Mouse (Mus musculus): Measurements from ENCODE around the gene Ndufc1. TPM values are rescaled to one million over a fixed set of nuclear protein-coding genes. Genes with fewer than 3 reads are reported as not detected.
"Not testable (repeated sequence)": the region's sequence is repeated elsewhere in the genome, so short reads cannot be mapped to it uniquely, and the experiment has no call there.

The Ndufc1 gene
- polyA plus RNA-seq (2014; fragmentation: Nextera tagmentation; extraction: Ambion mirVana) = 674 and 700 TPM in 2 replicates

DNA sequence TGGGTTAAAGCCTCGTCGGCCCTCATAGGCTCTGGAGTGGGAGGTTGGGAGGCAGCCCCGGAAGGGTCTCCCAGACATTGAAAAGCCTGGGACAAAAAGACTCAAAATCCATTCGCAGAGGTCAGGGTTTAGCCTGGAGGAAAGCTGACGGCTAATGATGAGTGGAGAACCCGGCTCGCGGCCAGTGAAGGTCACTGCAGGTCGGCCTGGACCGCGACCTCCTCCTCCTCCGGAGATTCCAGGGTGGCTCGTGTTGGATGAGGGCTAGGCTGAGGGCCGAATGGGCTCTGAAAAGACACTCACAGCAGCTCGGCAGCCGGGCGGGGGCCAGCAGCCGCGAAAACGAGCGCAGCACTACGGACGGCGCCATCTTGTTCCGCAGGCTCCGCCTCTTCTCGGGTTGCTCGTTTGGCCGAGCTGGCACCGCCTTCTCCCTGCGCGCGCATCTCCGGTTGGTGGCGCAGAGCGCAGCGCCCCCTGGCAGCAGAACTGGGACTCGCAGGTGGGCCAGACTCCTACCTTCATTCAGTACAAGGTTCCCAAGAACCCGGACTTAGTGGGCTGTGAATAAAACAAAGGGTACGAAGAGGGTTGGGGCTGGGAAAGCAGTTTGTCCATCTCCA, at the start of gene Ndufc1:
Gene Ndufc1, minus strand, starts transcription at position 428 of the 623 bp plus-strand sequence.
- WGBS = under 1% methylated on average over 40 of the region's 40 CpGs
- peaks cover 8% of the 10 kb centered on the region; the same call in 1 of the 2 replicates for H3K36me3 ChIP-seq (ENCODE audit: control insufficient read depth, insufficient read depth, low read length)
- H3K4me3 ChIP-seq (ENCODE audit: low read depth, low read length) = peak within 1 kb of the TSS; percentile 80
- H3K27ac ChIP-seq (ENCODE audit: low read length) = peak within 1 kb of the TSS; percentile 91
- no peaks in the 10 kb centered on the region for H3K9me3 ChIP-seq (ENCODE audit: control insufficient read depth, low read depth, low read length)
- peak; percentile 91 for ATAC-seq (ENCODE audit: insufficient number of reproducible peaks, insufficient read depth, low FRiP score, low read depth)
- H3K9ac ChIP-seq (replicated peaks; ENCODE audit: low read depth, low read length) = peak within 1 kb of the TSS; percentile 79
- no peaks in the 10 kb centered on the region for H3K27me3 ChIP-seq (ENCODE audit: control insufficient read depth, insufficient read depth, low read length)
- peak within 1 kb of the TSS; percentile 80 for H3K4me2 ChIP-seq (replicated peaks; ENCODE audit: low read depth, low read length)
- H3K4me1 ChIP-seq (ENCODE audit: control insufficient read depth, insufficient read depth, low read length) = no peaks in the 10 kb centered on the region

DNA sequence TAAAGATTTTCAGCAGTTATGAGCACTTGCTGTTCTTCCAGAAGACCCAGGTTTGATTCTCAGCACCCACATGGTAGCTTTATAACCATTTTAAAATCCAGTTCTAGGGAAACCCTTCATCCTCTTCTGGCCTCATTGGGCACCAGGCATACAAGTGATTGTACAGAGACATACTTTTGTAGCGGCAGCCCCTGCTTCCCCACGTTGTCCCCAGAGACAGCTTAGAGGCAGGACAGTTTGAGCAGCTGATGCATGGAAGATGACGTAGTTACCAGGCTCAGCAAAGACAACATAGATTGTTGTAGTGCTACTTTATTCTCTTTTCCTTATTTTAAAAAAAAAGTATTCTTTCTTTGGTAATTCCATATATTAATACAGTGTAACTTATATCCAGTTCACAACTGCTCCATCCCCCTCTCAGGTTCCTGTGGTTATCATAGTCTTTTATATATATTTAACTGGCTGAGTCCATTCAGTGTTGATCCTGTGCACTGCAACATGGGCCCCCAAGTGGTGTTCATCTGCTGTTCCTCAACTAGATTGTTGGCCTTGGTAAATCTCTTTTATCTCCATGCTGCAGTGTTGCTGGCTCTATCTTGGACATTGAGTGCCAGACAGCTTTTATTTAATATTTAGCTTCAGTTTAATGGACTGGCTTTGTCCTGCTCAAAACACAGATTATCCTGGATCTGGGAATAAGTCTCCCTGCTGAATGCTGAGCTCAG, 26.2 kb upstream of the Ndufc1 start:
- Histone ChIP-seq H3K27ac (ENCODE audit: low read length) (no peak overlapping the region), H3K4me1 (ENCODE audit: control insufficient read depth, insufficient read depth, low read length) (no peaks in the 10 kb centered on the region), H3K36me3 (ENCODE audit: control insufficient read depth, insufficient read depth, low read length) (peaks cover 10% of the 10 kb centered on the region; the same call in 1 of the 2 replicates), H3K4me2 (replicated peaks; ENCODE audit: low read depth, low read length) (no peak overlapping the region), H3K9me3 (ENCODE audit: control insufficient read depth, low read depth, low read length) (no peaks in the 10 kb centered on the region), H3K9ac (replicated peaks; ENCODE audit: low read depth, low read length) (no peak overlapping the region), H3K27me3 (ENCODE audit: control insufficient read depth, insufficient read depth, low read length) (no peaks in the 10 kb centered on the region), H3K4me3 (ENCODE audit: low read depth, low read length) (no peak overlapping the region)
- no peak for ATAC-seq (ENCODE audit: insufficient number of reproducible peaks, insufficient read depth, low FRiP score, low read depth)
- 87% methylated on average over 3 of the region's 3 CpGs for WGBS

DNA sequence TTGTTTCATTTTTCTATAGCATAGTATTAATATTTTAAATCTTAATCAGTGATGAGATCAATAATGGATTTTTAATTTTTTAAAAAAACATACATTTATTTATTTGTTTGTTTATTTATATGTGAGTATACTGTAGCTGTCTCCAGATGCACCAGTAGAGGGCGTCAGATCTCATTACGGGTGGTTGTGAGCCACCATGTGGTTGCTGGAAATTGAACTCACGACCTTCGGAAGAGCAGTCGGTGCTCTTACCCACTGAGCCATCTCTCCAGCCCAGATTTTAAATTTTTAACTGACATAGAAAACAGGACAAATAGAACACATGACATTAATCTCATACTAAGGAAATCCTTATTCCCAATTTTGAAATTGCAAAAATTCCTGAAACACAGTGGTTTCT, 25.6 kb upstream of the Ndufc1 start:
- H3K9ac ChIP-seq (replicated peaks; ENCODE audit: low read depth, low read length); H3K27me3 ChIP-seq (ENCODE audit: control insufficient read depth, insufficient read depth, low read length); H3K4me3 ChIP-seq (ENCODE audit: low read depth, low read length); H3K4me2 ChIP-seq (replicated peaks; ENCODE audit: low read depth, low read length); H3K27ac ChIP-seq (ENCODE audit: low read length); ATAC-seq (ENCODE audit: insufficient number of reproducible peaks, insufficient read depth, low FRiP score, low read depth); H3K9me3 ChIP-seq (ENCODE audit: control insufficient read depth, low read depth, low read length); H3K4me1 ChIP-seq (ENCODE audit: control insufficient read depth, insufficient read depth, low read length): not testable (repeated sequence)
- peaks cover 10% of the 10 kb centered on the region; the same call in 1 of the 2 replicates for H3K36me3 ChIP-seq (ENCODE audit: control insufficient read depth, insufficient read depth, low read length)
- WGBS = 83% methylated on average over 5 of the region's 5 CpGs

DNA sequence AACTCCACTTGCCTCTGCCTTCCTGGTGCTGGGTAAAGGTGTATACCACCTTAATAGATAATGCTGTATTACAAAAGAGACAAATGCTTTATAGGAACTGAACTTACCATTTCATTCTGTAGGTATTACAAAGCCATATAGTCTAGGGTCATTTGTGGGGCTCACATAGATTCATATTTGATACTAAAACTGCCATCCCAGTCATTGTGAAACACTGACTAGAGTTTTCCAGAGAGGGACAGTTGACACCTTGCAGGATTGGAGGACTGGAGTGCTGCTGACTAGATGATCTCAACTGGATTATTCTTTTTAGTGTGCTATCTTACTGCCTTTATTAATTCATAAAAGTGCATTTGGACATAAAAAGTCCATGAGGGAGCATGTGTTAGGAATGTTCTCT, 16.6 kb upstream of the Ndufc1 start:
- Histone ChIP-seq H3K4me2 (replicated peaks; ENCODE audit: low read depth, low read length) (no peak overlapping the region), H3K36me3 (ENCODE audit: control insufficient read depth, insufficient read depth, low read length) (no peaks in the 10 kb centered on the region), H3K9ac (replicated peaks; ENCODE audit: low read depth, low read length) (no peak overlapping the region), H3K9me3 (ENCODE audit: control insufficient read depth, low read depth, low read length) (no peaks in the 10 kb centered on the region), H3K4me1 (ENCODE audit: control insufficient read depth, insufficient read depth, low read length) (no peaks in the 10 kb centered on the region), H3K4me3 (ENCODE audit: low read depth, low read length) (no peak overlapping the region), H3K27me3 (ENCODE audit: control insufficient read depth, insufficient read depth, low read length) (no peaks in the 10 kb centered on the region), H3K27ac (ENCODE audit: low read length) (no peak overlapping the region)
- no peak for ATAC-seq (ENCODE audit: insufficient number of reproducible peaks, insufficient read depth, low FRiP score, low read depth)

DNA sequence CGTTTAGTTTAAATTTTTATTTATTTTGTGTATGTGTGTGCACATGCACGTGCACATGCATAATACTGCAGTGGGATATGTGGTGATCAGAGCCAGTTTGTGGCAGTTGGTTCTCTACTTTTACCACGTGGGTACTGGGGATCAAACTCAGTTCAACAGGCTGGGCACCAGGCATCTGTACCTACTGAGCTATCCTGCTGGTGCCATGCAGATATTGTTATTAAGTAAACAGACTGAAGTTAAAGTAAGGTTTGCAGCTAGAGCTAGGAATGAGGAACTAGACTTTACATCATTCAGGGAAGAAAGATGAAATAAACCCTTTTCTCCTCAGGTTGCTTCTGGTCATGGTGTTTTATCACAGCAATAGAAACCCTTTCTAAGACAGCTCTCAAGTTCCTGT, 13.1 kb upstream of the Ndufc1 start:
- no peaks in the 10 kb centered on the region; the same call in 1 of the 2 replicates for H3K36me3 ChIP-seq (ENCODE audit: control insufficient read depth, insufficient read depth, low read length)
- H3K27ac ChIP-seq (ENCODE audit: low read length) = no peak overlapping the region
- H3K9me3 ChIP-seq (ENCODE audit: control insufficient read depth, low read depth, low read length) = no peaks in the 10 kb centered on the region
- H3K27me3 ChIP-seq (ENCODE audit: control insufficient read depth, insufficient read depth, low read length) = no peaks in the 10 kb centered on the region
- peaks cover 15% of the 10 kb centered on the region; the same call in 1 of the 2 replicates for H3K4me1 ChIP-seq (ENCODE audit: control insufficient read depth, insufficient read depth, low read length)
- no peak overlapping the region for H3K4me3 ChIP-seq (ENCODE audit: low read depth, low read length)
- ATAC-seq (ENCODE audit: insufficient number of reproducible peaks, insufficient read depth, low FRiP score, low read depth) = no peak
- no peak overlapping the region for H3K9ac ChIP-seq (replicated peaks; ENCODE audit: low read depth, low read length)
- no peak overlapping the region for H3K4me2 ChIP-seq (replicated peaks; ENCODE audit: low read depth, low read length)
- 79% methylated on average over 3 of the region's 3 CpGs for WGBS

DNA sequence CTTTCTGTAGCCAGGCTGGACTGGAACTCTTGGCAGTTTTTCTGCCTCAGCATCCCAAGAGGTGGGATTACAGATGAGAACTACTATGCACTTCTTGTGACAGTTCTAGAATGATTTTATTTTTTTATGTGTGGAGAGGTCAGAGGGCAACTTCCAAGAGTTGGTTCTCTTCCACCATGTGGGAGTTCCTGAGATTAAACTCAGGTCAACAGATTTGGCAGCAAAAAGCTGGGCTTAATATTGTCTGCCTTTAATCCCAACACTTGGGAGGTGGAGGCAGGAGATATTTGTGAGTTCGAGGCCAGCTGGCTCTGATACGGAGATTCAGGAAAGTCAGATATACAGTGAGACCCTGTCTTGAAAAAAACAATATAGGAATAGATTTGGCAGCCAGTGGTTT, 9.2 kb upstream of the Ndufc1 start:
- ATAC-seq (ENCODE audit: insufficient number of reproducible peaks, insufficient read depth, low FRiP score, low read depth) = no peak
- Histone ChIP-seq H3K4me1 (ENCODE audit: control insufficient read depth, insufficient read depth, low read length) (peaks cover 23% of the 10 kb centered on the region; the same call in 1 of the 2 replicates), H3K27me3 (ENCODE audit: control insufficient read depth, insufficient read depth, low read length) (no peaks in the 10 kb centered on the region), H3K4me2 (replicated peaks; ENCODE audit: low read depth, low read length) (peak overlapping the region; percentile 76; the same call in 1 of the 2 replicates), H3K36me3 (ENCODE audit: control insufficient read depth, insufficient read depth, low read length) (no peaks in the 10 kb centered on the region; the same call in 1 of the 2 replicates), H3K4me3 (ENCODE audit: low read depth, low read length) (peak overlapping the region; percentile 94; the same call in 1 of the 2 replicates), H3K9me3 (ENCODE audit: control insufficient read depth, low read depth, low read length) (no peaks in the 10 kb centered on the region), H3K27ac (ENCODE audit: low read length) (no peak overlapping the region), H3K9ac (replicated peaks; ENCODE audit: low read depth, low read length) (no peak overlapping the region)
- 62% methylated on average over 2 of the region's 2 CpGs for WGBS

DNA sequence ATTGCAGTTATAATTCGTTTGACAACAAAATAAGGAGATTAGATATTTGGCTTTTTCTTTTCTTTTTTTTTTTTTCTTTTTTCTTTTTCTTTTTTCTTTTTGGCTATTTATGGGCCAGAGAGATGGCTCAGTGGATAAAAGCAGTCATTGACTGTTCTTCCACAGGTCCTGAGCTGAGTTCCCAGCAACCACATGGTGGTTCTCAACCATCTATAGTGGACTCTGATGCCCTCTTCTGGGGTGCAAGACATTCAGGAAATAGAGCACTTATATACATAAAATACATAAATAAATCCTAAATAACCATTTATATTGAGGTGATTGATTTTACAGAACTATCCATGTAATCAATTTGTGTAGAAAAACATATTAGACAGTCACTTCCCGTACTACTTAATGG, 8.7 kb upstream of the Ndufc1 start:
- H3K4me1 ChIP-seq (ENCODE audit: control insufficient read depth, insufficient read depth, low read length) = peaks cover 23% of the 10 kb centered on the region; the same call in 1 of the 2 replicates
- ATAC-seq (ENCODE audit: insufficient number of reproducible peaks, insufficient read depth, low FRiP score, low read depth) = no peak
- H3K9me3 ChIP-seq (ENCODE audit: control insufficient read depth, low read depth, low read length) = no peaks in the 10 kb centered on the region
- H3K4me2 ChIP-seq (replicated peaks; ENCODE audit: low read depth, low read length) = peak overlapping the region; percentile 76
- WGBS = 48% methylated on average over 2 of the region's 2 CpGs
- H3K4me3 ChIP-seq (ENCODE audit: low read depth, low read length) = peak overlapping the region; percentile 94
- H3K27me3 ChIP-seq (ENCODE audit: control insufficient read depth, insufficient read depth, low read length) = no peaks in the 10 kb centered on the region
- H3K9ac ChIP-seq (replicated peaks; ENCODE audit: low read depth, low read length) = no peak overlapping the region; the same call in 1 of the 2 replicates
- no peaks in the 10 kb centered on the region; the same call in 1 of the 2 replicates for H3K36me3 ChIP-seq (ENCODE audit: control insufficient read depth, insufficient read depth, low read length)
- H3K27ac ChIP-seq (ENCODE audit: low read length) = no peak overlapping the region

DNA sequence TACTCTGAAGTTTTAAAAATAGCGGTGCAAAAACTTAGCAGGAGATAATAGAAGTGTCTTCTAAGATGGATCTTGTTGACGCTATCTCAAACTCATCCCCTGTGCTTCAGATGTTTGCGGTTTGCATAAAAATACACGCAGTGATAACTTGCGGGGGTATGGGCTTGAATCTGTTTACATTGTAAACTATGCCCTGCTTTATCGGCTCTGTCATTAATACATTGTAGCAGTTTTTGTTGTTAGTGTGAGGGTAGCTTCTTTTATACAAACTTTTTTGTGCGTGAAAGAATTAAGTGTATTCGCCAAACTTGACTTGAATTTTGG, 8.3 kb upstream of the Ndufc1 start:
- 9% methylated on average over 8 of the region's 8 CpGs for whole genome bisulfite sequencing
- no peak overlapping the region for H3K27ac ChIP-seq (ENCODE audit: low read length)
- H3K27me3 ChIP-seq (ENCODE audit: control insufficient read depth, insufficient read depth, low read length) = no peaks in the 10 kb centered on the region
- H3K4me1 ChIP-seq (ENCODE audit: control insufficient read depth, insufficient read depth, low read length) = peaks cover 23% of the 10 kb centered on the region; the same call in 1 of the 2 replicates
- no peaks in the 10 kb centered on the region for H3K9me3 ChIP-seq (ENCODE audit: control insufficient read depth, low read depth, low read length)
- peak overlapping the region; percentile 76 for H3K4me2 ChIP-seq (replicated peaks; ENCODE audit: low read depth, low read length)
- H3K36me3 ChIP-seq (ENCODE audit: control insufficient read depth, insufficient read depth, low read length) = no peaks in the 10 kb centered on the region; the same call in 1 of the 2 replicates
- H3K9ac ChIP-seq (replicated peaks; ENCODE audit: low read depth, low read length) = peak overlapping the region; percentile 95
- H3K4me3 ChIP-seq (ENCODE audit: low read depth, low read length) = peak overlapping the region; percentile 94
- ATAC-seq (ENCODE audit: insufficient number of reproducible peaks, insufficient read depth, low FRiP score, low read depth) = no peak

Data from stomach, embryonic 14.5 days (tissue).